Mouse (Mus musculus) heart, adult 11 months (tissue): ENCODE measurements around the gene Prkag3.

Experiments used
- DNase-seq: peaks from one replicate; pipeline ENCODE4 v3.0.0; 2022

Gene Prkag3

DNA sequence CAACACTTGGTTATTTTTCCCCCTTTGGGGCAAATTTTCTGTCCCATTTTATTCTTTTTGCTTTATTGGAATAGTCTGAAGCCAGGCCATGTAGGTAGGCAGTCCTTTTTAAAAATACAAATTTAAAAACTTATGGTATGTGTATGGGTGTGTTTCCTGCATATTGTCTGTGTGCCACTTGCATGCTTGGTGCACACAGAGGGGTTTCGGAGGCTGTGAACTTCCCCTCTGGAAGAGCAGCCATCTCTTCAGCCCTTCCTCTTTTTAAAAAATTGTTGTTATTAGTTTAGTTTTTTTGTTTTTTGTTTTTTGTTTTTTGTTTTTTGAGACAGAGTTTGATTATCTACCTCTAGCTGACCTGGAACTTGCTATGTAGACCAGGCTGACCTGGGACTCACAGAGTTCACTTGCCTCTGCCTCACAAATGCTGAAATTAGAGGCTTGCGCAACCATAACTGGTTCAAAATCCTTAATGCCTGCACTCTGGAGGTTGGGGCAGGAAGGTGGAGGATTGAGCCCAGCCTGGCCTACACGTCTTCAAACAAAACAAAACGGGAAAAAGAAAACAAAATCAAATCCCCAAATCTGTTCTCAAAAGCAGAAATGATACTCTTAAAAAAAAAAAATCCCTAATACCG, 36.4 kb downstream of the Prkag3 start:
- no peak for DNase-seq

DNA sequence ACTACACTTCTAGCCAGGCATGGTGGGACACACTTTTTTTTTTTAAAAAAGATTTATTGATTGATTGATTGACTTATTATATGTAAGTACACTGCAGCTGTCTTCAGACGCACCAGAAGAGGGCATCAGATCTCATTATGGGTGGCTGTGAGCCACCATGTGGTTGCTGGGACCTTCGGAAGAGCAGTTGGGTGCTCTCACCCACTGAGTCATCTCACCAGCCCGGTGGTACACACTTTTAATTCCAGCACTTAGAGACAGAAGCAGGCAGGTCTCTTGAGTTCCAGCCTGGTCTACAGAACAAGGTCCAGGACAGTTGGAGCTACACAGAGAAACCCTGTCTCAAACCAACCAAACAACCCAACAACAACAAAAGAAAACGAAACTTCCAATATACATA, 37.0 kb downstream of the Prkag3 start:
- peak; percentile 87 for DNase-seq

DNA sequence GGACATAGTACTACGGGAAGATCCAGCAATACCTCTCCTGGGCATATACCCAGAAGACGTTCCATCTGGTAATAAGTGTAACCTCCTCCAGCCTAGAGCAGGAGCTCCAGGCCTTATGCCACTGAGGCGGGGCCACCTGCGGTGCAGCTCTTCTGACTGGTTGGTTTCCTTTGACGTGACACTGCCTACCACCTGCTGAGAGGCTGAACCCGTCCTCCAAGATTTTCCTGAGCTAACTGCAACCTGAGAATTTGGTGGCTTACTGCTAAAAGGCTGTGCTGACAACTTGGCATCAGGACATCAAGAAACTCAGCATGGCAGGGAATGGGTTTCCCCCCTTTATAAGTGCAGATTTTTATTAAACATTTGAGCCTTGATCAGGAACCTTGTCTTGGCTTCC, 39.5 kb downstream of the Prkag3 start:
- peak; percentile 79 for DNase-seq

DNA sequence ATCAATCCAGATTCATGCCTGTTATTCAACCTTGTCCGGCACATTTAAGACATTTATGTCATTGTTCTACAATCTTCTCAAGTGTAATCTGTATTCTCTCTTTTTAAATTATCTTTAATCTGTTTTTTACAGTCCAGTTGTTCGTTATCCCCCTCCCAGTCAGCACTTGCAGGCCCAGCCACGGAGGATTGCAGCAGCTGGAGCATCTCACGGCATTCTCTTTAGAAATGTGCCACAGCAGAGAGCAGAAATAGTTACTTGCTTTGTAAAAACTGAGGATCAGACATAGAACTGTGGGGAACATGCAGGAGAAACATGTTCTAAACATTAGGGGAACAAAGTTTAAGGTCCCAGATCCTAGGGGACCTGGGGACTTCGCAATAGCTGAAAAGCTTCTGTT, 44.0 kb downstream of the Prkag3 start:
- DNase-seq = peak; percentile 87

DNA sequence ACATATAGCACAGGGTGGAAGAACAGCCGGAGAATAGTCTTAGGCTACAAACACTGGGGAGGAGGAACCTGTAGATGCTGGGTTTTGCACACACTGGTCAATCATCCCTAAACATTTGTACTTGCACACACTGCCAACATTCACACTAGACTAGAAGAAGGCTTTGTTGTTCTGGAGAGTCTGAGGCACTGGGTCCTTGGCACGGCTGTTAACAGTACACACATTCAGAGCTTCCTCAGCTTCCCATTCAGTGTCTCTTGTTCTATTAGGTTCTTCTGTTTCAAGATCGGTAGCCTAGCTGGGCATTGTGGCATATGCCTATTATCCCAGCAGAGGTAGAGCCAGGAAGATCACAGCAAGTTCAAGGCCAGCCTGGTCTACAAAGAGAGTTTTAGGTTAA, 44.9 kb downstream of the Prkag3 start:
- peak; percentile 71 for DNase-seq

DNA sequence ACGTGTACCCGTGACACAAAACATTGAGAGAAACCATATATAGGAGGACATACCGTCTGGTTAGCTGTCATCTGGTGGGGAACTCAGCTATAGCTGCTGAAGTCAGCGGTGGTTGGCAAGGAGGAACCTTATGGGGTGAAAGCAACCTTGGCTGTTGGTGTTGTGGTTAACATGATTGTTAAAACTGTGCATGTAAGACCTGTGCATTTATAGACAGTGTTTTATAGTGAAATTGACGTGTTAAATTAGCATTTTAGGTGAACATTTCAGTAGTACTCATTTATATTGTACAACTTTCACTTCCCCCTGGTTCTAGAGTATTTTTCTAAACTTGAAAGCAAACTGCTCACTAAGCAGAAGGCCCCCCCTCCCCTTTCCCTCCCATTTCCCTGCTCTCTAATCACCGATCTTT, 46.9 kb downstream of the Prkag3 start:
- DNase-seq = peak; percentile 67

DNA sequence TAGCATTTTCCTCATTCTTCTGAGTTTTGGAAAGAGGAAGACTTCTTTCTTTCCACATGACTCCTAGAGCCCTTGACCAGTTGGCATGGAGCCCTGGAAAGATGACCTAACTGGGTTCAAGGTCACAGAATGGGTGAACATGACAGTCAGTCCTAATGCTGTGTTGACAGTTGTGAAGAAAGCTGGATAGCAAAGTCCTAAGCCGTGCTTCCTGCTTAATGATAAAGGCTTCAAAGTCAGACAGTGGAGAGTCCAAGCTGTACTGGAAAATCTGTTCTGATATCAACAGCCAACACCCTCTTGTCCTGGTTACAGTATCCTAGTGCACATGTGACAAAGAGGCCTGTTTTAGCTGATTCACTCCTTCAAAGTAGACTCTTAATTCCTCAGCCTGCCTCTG, 50.2 kb downstream of the Prkag3 start:
- DNase-seq = peak; percentile 96

DNA sequence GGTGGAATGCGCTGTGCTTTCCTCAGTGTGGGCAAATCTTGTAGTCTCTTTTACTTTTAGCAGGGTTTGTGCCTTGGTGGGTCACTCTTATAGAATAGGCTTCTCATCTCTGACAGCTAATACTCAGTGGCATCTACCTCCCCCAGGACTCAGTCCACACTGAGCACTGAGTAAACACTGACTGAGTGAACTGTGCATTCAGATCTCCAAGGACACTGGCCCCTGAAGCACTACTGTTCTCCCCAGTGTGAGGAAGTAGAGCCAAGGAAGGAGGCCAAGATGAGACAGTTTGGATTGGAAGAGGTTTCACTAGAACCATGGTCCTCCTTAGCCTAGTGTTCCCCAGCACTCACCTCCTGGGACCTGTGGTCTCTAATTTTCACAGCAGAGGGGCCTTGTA, 50.7 kb downstream of the Prkag3 start:
- DNase-seq = peak; percentile 95

DNA sequence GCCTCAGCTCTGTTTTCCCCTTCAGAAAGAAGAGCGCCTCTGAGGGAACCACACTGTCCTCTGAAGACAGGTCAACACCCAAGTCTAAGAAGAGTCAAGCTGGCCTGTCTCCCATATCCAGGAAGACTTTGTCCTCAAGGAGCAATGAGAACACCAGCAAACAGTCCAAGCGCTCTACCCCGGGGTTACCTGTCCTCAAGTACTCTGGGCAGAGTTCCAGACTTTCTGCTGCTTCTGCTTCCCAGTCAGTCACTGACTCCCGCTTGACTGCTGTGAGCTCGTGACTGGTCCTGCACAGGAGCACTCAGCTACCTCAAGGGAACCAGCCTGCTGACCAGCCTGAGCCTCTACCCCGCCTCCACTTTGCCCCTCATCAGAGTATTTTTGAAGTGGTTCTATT, 51.6 kb downstream of the Prkag3 start:
- DNase-seq = peak; percentile 88

DNA sequence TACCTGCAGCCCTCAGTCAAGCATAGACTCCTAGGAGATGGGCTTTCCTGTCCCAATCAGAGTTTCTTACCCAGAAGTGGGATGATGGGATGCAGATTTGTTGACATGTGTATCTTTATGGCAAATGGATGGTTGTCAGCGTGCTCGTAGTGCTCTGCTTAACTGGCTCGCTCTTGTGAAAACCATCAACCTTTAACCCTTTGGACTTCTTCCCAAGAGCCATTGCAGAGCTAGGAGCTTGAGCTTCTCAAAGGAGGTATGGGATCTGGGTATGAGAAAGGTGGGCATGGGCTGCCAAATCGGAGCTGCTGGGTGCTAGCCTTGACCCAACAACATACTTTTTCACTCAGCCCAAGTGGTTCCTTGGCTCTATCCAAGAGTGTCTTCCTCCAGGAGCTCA, 53.2 kb downstream of the Prkag3 start:
- DNase-seq = peak; percentile 61

DNA sequence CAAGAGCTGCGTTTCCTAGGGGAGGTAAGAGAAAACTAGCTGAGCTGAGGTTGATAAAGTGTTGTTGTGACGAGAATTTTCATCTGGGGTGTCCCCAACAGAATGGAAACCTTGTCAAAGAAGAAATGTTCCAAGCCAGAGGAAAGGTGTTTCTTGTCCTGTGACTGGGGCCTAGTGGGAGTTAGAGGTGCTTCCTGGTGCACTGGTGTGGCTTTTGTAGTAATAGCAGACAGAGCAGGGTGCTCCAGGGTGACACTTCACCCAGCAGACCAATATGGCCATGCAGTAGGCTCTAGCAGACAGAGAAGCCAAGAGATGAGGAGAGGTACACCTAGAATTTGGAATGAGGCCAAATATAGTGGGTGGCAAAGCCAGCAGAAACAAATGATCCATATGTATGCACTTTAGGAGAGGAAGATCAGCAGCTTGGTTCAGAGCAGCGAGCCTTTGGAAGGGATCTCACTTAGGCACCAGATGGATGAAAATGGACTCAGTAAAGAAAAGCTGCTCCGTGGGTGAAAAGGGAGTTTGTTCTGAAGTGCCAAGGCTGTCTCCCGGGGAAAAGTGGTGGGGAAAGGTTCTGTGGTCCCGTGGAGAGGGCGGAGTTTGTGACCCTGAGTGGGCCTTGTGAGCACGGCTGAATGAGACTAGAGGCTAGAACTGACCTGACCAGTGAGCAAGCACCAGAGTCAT, 55.0 kb downstream of the Prkag3 start:
- peak; percentile 83 for DNase-seq
